Mouse (Mus musculus) G1E (cell line): ENCODE measurements around the gene L3mbtl3. TPM values are rescaled to one million over a fixed set of nuclear protein-coding genes. Genes with fewer than 3 reads are reported as not detected.

Source experiments
- ATAC-seq: 2 replicates; pipeline ENCODE4 v1.8.0; 2016; ENCODE audit warnings: mild to moderate bottlenecking; ENCODE audit not compliant: insufficient number of reproducible peaks, poor library complexity, low FRiP score, severe bottlenecking; ENCODE audit errors: extremely low read depth
- DNase-seq: peaks from one replicate; pipeline ENCODE4 v3.0.0; 2012; ENCODE audit warnings: low spot score
- H3K27me3 ChIP-seq: 2 replicates; pipeline ENCODE4 v1.6.1; 2012; ENCODE audit warnings: mild to moderate bottlenecking, low read length, inconsistent platforms; ENCODE audit not compliant: insufficient read depth
- H3K36me3 ChIP-seq: replicated peaks from 2 replicates; pipeline ENCODE3; 2012; ENCODE audit warnings: mild to moderate bottlenecking, inconsistent platforms
- H3K4me1 ChIP-seq: 2 replicates; pipeline ENCODE4 v1.6.1; 2012; ENCODE audit warnings: low read depth, low read length, inconsistent platforms, mixed read lengths; ENCODE audit not compliant: insufficient read depth
- H3K4me3 ChIP-seq: 2 replicates; pipeline ENCODE4 v1.5.1; 2012; ENCODE audit warnings: low read depth, mild to moderate bottlenecking, inconsistent platforms, low read length, moderate library complexity, mixed read lengths
- H3K9me3 ChIP-seq: replicated peaks from 2 replicates; pipeline ENCODE4 v1.6.1; 2012; ENCODE audit warnings: inconsistent platforms
- CTCF ChIP-seq: IDR thresholded peaks from 2 replicates; pipeline ENCODE4 v1.5.1; 2012; ENCODE audit warnings: low read depth, low read length, inconsistent platforms, mixed read lengths
- GATA1 ChIP-seq: IDR thresholded peaks from 2 replicates; pipeline ENCODE4 v1.6.1; 2012; ENCODE audit warnings: borderline replicate concordance, low read length, inconsistent platforms, mixed read lengths
- GATA2 ChIP-seq: IDR thresholded peaks from 2 replicates; pipeline ENCODE4 v1.6.1; 2012; ENCODE audit warnings: low read depth, low read length, inconsistent platforms, borderline replicate concordance
- POLR2AphosphoS5 ChIP-seq: IDR thresholded peaks from 2 replicates; pipeline ENCODE4 v1.6.1; 2012; ENCODE audit warnings: low read depth, low read length, inconsistent platforms; ENCODE audit not compliant: insufficient replicate concordance
- TAL1 ChIP-seq: conservative IDR thresholded peaks from 2 replicates; pipeline ENCODE4 v1.6.1; 2012; ENCODE audit warnings: low read depth, low read length, inconsistent platforms, mixed read lengths
- polyA plus RNA-seq: library from polyadenylated mRNA; stranded (reverse); fragments of >175 nt; gene quantifications from 2 replicates; pipeline ENCODE4 v1.2.3, GENCODE M21; 2012
- total RNA-seq, 2 experiments: library from RNA; stranded (forward) in 1 of 2; stranded (reverse) in 1 of 2; fragments of 200-1000 nt in 1 of 2; fragments of >200 nt in 1 of 2; fragmentation: Nextera tagmentation in 1 of 2; gene quantifications; 2 replicates each; pipeline ENCODE4 v1.2.3; 2014 to 2017

L3mbtl3 gene
- total and polyA plus RNA-seq, 3 experiments = 0.16 TPM; not detected in 2

- no peaks in the 10 kb centered on the region for H3K4me1 ChIP-seq
- DNase-seq = no peak
- H3K9me3 ChIP-seq = no peaks in the 10 kb centered on the region
- no peaks in the 10 kb centered on the region for H3K36me3 ChIP-seq
- ATAC-seq = no peak
- H3K27me3 ChIP-seq = no peaks in the 10 kb centered on the region
- TF ChIP-seq GATA2 (no peak), POLR2AphosphoS5 (no peak), CTCF (no peak)
- H3K4me3 ChIP-seq = no peak overlapping the region
These were observed 48.5 kb downstream of the L3mbtl3 start for GRCm38 (mm10) chr10:26327291-26327690.

- ATAC-seq = no peak
- Histone ChIP-seq H3K36me3 (no peaks in the 10 kb centered on the region), H3K4me1 (no peaks in the 10 kb centered on the region), H3K9me3 (no peaks in the 10 kb centered on the region), H3K27me3 (no peaks in the 10 kb centered on the region), H3K4me3 (no peak overlapping the region)
- DNase-seq = no peak
- TF ChIP-seq POLR2AphosphoS5 (no peak), GATA2 (no peak), GATA1 (no peak), CTCF (no peak), TAL1 (no peak)
These were observed 50.5 kb downstream of the L3mbtl3 start for GRCm38 (mm10) chr10:26325320-26325719.

- Histone ChIP-seq H3K27me3 (no peaks in the 10 kb centered on the region), H3K4me1 (no peaks in the 10 kb centered on the region), H3K9me3 (no peaks in the 10 kb centered on the region), H3K4me3 (no peak overlapping the region), H3K36me3 (no peaks in the 10 kb centered on the region)
- no peak for TF ChIP-seq TAL1
- no peak for TF ChIP-seq CTCF
- no peak for TF ChIP-seq GATA2
- TF ChIP-seq GATA1 = no peak
- no peak for TF ChIP-seq POLR2AphosphoS5
- ATAC-seq = no peak
- no peak for DNase-seq
These were observed 53.3 kb downstream of the L3mbtl3 start for GRCm38 (mm10) chr10:26322344-26323051.

- no peak for ATAC-seq
- no peaks in the 10 kb centered on the region for H3K9me3 ChIP-seq
- TF ChIP-seq POLR2AphosphoS5 (no peak), GATA1 (no peak)
- H3K4me3 ChIP-seq = no peak overlapping the region
- H3K27me3 ChIP-seq = no peaks in the 10 kb centered on the region
- DNase-seq = no peak
- no peaks in the 10 kb centered on the region for H3K36me3 ChIP-seq
- no peaks in the 10 kb centered on the region for H3K4me1 ChIP-seq
These were observed 55.1 kb downstream of the L3mbtl3 start for GRCm38 (mm10) chr10:26320679-26321078.

GRCm38 (mm10) chr10:26314327-26314726 lies 61.4 kb downstream of the L3mbtl3 start:
- DNase-seq = no peak
- Histone ChIP-seq H3K9me3 (peaks cover 8% of the 10 kb centered on the region; the same call in 1 of the 2 replicates), H3K4me1 (no peaks in the 10 kb centered on the region), H3K4me3 (no peak overlapping the region), H3K27me3 (no peaks in the 10 kb centered on the region), H3K36me3 (no peaks in the 10 kb centered on the region)
- TF ChIP-seq CTCF = no peak
- no peak for TF ChIP-seq GATA2
- no peak for TF ChIP-seq POLR2AphosphoS5
- TF ChIP-seq TAL1 = no peak
- no peak for TF ChIP-seq GATA1
- ATAC-seq = no peak

GRCm38 (mm10) chr10:26303485-26303884 lies 72.3 kb downstream of the L3mbtl3 start:
- DNase-seq (no peak), ATAC-seq (no peak)
- H3K4me3 ChIP-seq = no peak overlapping the region
- no peaks in the 10 kb centered on the region for H3K27me3 ChIP-seq
- H3K36me3 ChIP-seq = no peaks in the 10 kb centered on the region
- no peaks in the 10 kb centered on the region for H3K4me1 ChIP-seq
- no peak for TF ChIP-seq TAL1
- no peak for TF ChIP-seq GATA1
- TF ChIP-seq GATA2 = no peak
- H3K9me3 ChIP-seq = 0 out of 2 replicates have a peak, but pooled peaks cover 5% of the 10 kb centered on the region
